Mouse (Mus musculus) heart, embryonic 10.5 days (tissue): ENCODE measurements around the gene Cbr2. TPM values are rescaled to one million over a fixed set of nuclear protein-coding genes. Genes with fewer than 3 reads are reported as not detected.
A peak's percentile ranks its signal among the peaks of the same experiment; 100 is the strongest.
"Not testable (repeated sequence)": the region's sequence is repeated elsewhere in the genome, so short reads cannot be mapped to it uniquely, and the experiment has no call there.

Experiments used
- DNase-seq: peaks from one replicate; pipeline ENCODE4 v3.0.0-alpha.2; 2017; ENCODE audit warnings: low spot score
- H3K27ac ChIP-seq: fragments of 300-500 bp; sonication (generic); 2 replicates; pipeline ENCODE4 v1.5.1; 2016; ENCODE audit warnings: mild to moderate bottlenecking
- H3K27me3 ChIP-seq: fragments of 300-500 bp; sonication (generic); 2 replicates; pipeline ENCODE4 v1.6.1; 2016; ENCODE audit warnings: mild to moderate bottlenecking; ENCODE audit not compliant: poor library complexity, insufficient read depth, severe bottlenecking
- H3K36me3 ChIP-seq: fragments of 300-500 bp; sonication (generic); 2 replicates; pipeline ENCODE4 v1.6.1; 2016; ENCODE audit warnings: mild to moderate bottlenecking, moderate library complexity
- H3K4me1 ChIP-seq: fragments of 300-500 bp; sonication (generic); 2 replicates; pipeline ENCODE4 v1.6.1; 2016; ENCODE audit warnings: mild to moderate bottlenecking
- H3K4me3 ChIP-seq: fragments of 300-500 bp; sonication (generic); 2 replicates; pipeline ENCODE4 v1.5.1; 2016; ENCODE audit warnings: mild to moderate bottlenecking, moderate library complexity
- H3K9me3 ChIP-seq: fragments of 300-500 bp; sonication (generic); 2 replicates; pipeline ENCODE4 v1.6.1; 2016; ENCODE audit warnings: mild to moderate bottlenecking, moderate library complexity
- WGBS: fragments of 180-500 bp; shearing (Covaris S2); methylation state at CpG from one replicate; pipeline ENCODE4 v1.1.7; 2016; 5-methylcytosine and 5-hydroxymethylcytosine counted together
- polyA plus RNA-seq: library from polyadenylated mRNA; unstranded; fragments of >200 nt; fragmentation: Nextera tagmentation; extraction: Ambion mirVana; gene quantifications from 2 replicates; pipeline ENCODE4 v1.2.1, GENCODE M21; 2016

The Cbr2 gene
- polyA plus RNA-seq, result 1.1 and 1.3 TPM in 2 replicates

DNA sequence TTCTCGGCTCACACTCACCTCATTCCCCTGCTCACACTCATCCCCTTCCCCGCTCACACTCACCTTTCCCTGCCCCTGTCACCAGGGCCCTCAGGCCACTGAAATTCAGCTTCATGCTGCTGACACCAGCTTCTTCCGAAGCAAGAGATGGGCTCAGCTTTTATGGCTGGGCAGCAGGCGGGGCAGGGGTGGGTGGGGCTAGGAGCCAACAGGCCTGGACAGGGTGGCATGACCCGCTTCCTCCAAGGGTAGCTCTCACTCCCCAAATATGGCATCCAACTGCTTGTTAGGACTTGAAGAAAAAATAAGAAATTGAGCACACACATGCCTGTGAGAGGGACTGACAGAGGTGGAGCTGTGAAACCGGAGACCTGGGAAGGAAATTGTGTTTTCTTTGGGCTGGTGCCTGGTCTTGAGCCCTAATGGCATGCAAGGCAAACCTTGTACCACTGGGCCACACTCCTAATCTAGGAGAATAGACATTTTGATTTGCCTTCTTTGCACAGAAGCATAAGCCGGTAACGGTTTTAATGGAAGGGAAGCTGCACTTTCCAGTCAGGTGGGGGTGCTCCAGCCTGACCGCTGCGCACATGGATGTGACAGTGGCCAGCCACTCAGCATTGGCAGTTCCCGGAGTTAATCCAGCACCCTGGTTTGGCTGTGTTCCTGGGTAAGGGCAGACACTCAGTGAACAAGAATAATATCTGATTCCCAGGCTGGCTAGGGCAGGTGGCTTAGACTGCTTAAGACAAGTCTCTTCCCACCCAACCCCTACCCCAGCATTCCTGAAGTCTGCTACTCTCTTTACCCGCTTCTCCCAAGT lies at the start of gene Cbr2:
Gene Cbr2, minus strand, starts transcription at position 257 of the 823 bp plus-strand sequence.
- H3K4me3 ChIP-seq, result no peak within 1 kb of the TSS
- WGBS, result 71% methylated on average over 12 of the region's 12 CpGs
- no peak for DNase-seq
- peaks cover 52% of the 10 kb centered on the region for H3K27me3 ChIP-seq
- H3K9me3 ChIP-seq, result no peaks in the 10 kb centered on the region
- H3K36me3 ChIP-seq, result no peaks in the 10 kb centered on the region
- H3K4me1 ChIP-seq, result peaks cover 11% of the 10 kb centered on the region; the same call in 1 of the 2 replicates
- no peak within 1 kb of the TSS for H3K27ac ChIP-seq

DNA sequence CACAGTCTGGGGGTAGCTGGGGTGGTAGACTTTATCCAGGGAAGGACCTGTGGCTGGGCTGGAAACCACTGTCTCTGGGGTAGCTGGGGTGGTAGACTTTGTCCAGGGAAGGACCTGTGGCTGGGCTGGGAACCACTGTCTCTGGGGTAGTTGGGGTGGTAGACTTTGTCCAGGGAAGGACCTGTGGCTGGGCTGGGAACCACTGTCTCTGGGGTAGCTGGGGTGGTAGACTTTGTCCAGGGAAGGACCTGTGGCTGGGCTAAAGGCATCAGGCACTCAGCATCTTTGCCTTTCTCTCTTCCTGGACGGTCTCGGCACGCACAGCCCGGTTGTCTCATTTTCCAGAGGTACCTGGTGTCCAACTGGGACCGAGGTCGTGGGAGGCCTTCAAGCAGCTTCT lies 49.4 kb upstream of the Cbr2 start:
- Histone ChIP-seq H3K36me3 (peaks cover 24% of the 10 kb centered on the region), H3K27me3 (peaks cover 17% of the 10 kb centered on the region), H3K4me1 (peaks cover 25% of the 10 kb centered on the region)
- not testable (repeated sequence) for H3K9me3 ChIP-seq, DNase-seq, H3K27ac ChIP-seq, H3K4me3 ChIP-seq
- WGBS, result 92% methylated on average over 6 of the region's 6 CpGs

DNA sequence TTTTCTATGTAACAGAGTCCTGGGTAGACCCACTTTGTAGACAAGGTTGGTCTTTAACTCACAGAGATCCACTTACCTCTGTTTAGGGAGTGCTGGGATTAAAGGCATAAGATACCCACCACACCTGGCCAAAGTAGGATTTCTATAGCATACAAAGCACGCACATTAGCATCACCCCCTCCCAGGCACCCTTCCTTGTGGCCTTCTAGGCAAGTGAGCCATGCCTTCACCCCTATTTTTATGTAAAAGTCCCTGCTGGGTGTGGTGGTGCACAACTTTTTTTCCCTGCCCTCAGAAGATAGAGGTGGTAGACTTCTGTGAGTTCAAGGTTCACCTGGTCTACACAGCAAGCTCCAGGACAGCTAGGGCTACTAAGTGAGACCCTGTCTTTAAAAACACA lies 48.0 kb upstream of the Cbr2 start:
- H3K9me3 ChIP-seq, result no peaks in the 10 kb centered on the region
- H3K27me3 ChIP-seq, result peaks cover 17% of the 10 kb centered on the region
- H3K27ac ChIP-seq, result no peak overlapping the region
- peaks cover 17% of the 10 kb centered on the region for H3K36me3 ChIP-seq
- no peak for DNase-seq
- H3K4me1 ChIP-seq, result peaks cover 21% of the 10 kb centered on the region
- H3K4me3 ChIP-seq, result no peak overlapping the region
- WGBS, result 76% methylated on average over 1 of the region's 1 CpGs

- Histone ChIP-seq H3K27me3 (peaks cover 4% of the 10 kb centered on the region; the same call in 1 of the 2 replicates), H3K4me1 (0 out of 2 replicates have a peak, but pooled peaks cover 4% of the 10 kb centered on the region), H3K4me3 (no peak overlapping the region), H3K36me3 (peaks cover 15% of the 10 kb centered on the region), H3K27ac (no peak overlapping the region), H3K9me3 (no peaks in the 10 kb centered on the region)
- WGBS, result 31% methylated on average over 6 of the region's 6 CpGs
- DNase-seq, result no peak
Observed at GRCm38 (mm10) chr11:120777123-120777522, 45.2 kb upstream of the Cbr2 start.

DNA sequence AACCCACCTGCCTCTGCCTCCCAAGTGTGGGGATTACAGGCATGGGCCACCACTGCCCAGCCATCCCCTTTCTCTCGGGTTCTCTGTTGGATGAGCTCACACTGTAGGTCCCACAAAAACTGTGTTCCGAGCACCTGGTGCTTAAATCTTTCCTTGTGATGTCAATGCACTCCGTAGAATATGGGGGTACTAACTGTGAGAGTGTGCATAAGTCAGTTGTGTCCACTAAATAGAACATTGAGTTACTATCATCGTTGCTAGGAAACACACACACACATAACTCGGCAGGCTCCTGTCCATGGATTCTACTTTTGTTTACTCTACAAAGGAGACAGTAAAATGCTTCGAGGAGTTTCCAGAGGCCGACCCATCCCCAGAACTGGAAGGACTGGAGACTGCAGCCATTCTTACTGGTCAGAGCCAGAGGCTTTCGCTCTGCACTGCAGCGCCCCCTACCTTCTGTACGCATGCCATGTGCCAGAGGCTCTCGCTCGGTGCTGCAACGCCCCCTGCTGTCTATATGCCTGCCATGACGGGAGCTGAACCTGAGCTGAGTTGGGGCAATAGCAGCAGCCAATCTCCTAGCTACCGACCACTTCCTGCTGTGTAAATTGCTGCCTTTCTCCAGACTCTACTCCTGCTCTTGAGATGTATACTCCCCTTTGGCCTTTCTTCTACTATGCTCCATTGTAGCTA lies 44.0 kb upstream of the Cbr2 start:
- Histone ChIP-seq H3K27me3 (no peaks in the 10 kb centered on the region), H3K4me1 (0 out of 2 replicates have a peak, but pooled peaks cover 4% of the 10 kb centered on the region), H3K36me3 (peaks cover 6% of the 10 kb centered on the region), H3K9me3 (no peaks in the 10 kb centered on the region), H3K27ac (no peak overlapping the region), H3K4me3 (0 out of 2 replicates have a peak overlapping the region, but pooled peaks have one; percentile 18)
- WGBS, result 27% methylated on average over 15 of the region's 15 CpGs
- DNase-seq, result peak; percentile 94

DNA sequence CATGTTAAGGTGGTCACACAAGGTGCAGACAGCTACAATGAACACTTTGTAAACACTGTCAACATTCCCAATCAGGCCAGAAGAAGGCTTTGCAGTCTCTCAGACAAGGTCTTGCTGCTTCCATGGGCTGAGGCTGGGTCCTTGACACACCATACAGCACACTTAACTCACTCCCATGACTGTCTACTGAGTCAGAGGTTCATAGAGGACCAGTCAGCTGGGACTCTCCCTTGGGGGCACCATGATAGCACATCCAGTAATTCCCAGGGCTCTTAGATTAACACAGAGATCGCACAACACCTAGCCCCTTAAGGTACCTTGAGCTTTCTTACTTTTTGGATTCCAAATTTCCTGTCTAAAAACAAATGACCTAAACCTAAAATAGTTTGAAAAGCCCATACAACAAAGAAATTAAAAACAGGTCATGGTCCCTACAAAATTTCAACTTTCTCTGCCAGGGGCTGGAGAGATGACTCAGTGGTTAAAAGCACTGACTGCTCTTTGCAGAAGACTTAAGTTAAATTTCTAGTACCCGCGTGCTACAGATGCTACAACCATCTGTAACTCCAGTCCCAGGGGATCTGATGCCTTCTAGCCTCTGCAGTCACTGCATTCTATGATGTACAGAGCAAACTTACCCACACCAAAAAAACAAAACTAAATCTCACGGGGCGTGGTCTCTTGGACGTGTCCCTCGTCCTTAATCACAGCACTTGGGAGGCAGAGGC lies 41.7 kb upstream of the Cbr2 start:
- WGBS, result 83% methylated on average over 7 of the region's 7 CpGs
- H3K4me1 ChIP-seq, result 0 out of 2 replicates have a peak, but pooled peaks cover 4% of the 10 kb centered on the region
- no peak for DNase-seq

GRCm38 (mm10) chr11:120772749-120773148 lies 40.8 kb upstream of the Cbr2 start:
- Histone ChIP-seq H3K4me3 (no peak overlapping the region), H3K27ac (no peak overlapping the region), H3K36me3 (no peaks in the 10 kb centered on the region), H3K27me3 (peaks cover 6% of the 10 kb centered on the region; the same call in 1 of the 2 replicates), H3K9me3 (no peaks in the 10 kb centered on the region), H3K4me1 (0 out of 2 replicates have a peak, but pooled peaks cover 4% of the 10 kb centered on the region)
- DNase-seq, result no peak
- WGBS, result 68% methylated on average over 3 of the region's 3 CpGs

More for the DNA sequence above, 41.7 kb upstream of the Cbr2 start:
- no peaks in the 10 kb centered on the region for H3K36me3 ChIP-seq
- no peak overlapping the region for H3K4me3 ChIP-seq
- no peaks in the 10 kb centered on the region for H3K9me3 ChIP-seq
- no peaks in the 10 kb centered on the region for H3K27me3 ChIP-seq
- no peak overlapping the region for H3K27ac ChIP-seq

DNA sequence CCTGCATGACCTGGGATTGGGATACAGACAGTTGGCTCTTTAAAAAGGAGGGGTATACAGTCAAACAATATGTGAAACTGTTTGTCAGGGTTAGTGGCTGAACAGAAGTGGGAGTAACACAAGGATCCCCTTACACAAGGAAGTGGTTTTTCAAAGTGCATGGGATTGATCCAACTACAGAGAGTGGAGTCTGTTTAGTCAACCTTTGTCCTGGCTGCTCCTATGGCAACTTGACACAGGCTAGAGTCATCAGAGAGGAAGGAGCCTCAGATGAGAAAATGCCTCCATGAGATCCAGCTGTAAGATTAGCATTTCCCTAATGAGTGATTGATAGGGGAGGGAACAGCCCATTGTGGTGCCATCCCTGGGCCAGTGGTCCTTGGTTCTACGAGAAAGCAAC lies 36.3 kb upstream of the Cbr2 start:
- no peak for DNase-seq
- H3K9me3 ChIP-seq, result no peaks in the 10 kb centered on the region
- no peaks in the 10 kb centered on the region for H3K36me3 ChIP-seq
- H3K4me3 ChIP-seq, result no peak overlapping the region
- H3K27ac ChIP-seq, result no peak overlapping the region
- H3K27me3 ChIP-seq, result peaks cover 28% of the 10 kb centered on the region
- 70% methylated on average over 1 of the region's 1 CpGs for WGBS
- no peaks in the 10 kb centered on the region for H3K4me1 ChIP-seq

DNA sequence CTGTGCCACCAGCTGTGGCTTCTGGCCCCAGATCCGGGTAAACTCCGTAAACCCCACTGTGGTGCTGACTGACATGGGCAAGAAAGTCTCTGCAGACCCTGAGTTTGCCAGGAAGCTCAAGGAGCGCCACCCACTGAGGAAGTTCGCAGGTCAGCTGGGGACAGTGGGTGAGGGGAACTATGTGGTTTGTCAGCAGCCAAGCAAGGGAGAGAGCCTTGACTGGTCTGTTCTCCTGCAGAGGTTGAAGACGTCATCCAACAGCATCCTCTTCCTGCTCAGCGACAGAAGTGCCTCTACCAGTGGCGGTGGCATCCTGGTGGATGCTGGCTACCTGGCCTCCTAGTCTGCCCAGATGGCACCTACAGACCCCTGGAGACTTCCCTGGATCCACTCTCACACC lies 35.1 kb upstream of the Cbr2 start:
- 59% methylated on average over 4 of the region's 7 CpGs for WGBS

DNA sequence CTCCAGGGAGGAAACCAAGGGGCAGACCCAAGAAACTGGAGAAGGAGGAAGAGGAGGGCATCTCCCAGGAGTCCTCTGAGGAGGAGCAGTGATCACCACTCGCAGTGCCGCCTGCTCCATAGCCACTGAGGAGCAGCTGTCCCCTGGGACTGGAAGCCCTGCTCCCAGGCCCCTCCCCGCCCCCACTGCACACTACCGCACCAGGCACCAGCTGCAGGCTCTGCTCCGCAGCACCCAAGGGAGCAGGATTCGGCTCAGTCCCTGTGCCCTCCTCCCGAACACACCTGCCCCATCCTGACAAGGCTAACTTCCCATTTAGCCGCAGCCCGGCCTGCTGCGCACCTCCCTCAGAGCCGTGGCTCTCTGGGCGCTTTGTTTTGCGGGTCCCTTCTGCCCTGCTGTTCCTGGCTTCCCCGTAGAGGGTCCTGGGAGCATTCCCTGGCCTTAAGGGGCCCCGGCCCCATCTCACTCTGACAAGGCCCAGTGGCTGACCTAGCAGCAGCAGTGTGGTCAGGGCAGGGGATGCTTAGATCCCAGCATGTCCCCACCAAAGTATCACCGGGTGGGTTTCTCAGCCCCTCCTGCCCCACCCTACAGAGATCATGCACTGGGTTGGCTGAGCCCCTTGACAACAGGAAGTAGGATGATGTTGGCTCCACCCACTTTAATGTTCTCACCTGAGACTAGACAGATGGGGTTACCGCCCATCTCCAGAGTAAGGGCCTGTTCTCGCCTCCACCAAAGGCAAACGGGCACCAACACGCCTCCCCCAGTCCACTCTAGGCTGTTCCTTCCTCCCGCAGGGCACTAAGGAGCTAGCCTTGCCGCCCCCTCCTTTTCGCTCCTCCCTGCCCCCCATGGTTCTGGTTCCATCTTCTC lies 31.4 kb upstream of the Cbr2 start:
- DNase-seq, H3K9me3 ChIP-seq, H3K4me1 ChIP-seq, H3K36me3 ChIP-seq, H3K27ac ChIP-seq: not testable (repeated sequence)
- 3% methylated on average over 5 of the region's 23 CpGs for WGBS
- Histone ChIP-seq H3K27me3 (peaks cover 41% of the 10 kb centered on the region), H3K4me3 (peak overlapping the region; percentile 36)

More for the DNA sequence above, 35.1 kb upstream of the Cbr2 start:
- not testable (repeated sequence) for H3K4me1 ChIP-seq, H3K27ac ChIP-seq, H3K4me3 ChIP-seq, H3K9me3 ChIP-seq, DNase-seq, H3K36me3 ChIP-seq
- peaks cover 34% of the 10 kb centered on the region for H3K27me3 ChIP-seq

DNA sequence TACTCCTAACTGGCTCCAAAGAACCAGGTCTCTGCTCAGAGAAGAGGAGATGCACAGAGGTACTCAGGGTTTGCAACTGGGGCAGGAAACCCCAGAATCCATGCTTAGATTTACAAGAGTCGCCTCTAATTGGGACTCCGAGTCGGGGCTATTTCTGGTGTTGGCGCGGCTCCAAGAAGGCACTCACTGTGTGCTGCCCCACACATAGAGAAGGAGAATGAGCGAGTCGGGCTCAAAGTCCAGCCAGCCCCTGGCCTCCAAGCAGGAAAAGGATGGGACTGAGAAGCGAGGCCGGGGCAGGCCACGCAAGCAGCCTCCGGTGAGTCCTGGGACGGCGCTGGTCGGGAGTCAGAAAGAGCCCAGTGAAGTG lies 30.7 kb upstream of the Cbr2 start, which contains the start of gene Hmga1b:
Gene Hmga1b, plus strand, starts transcription at position 123 of the 370 bp plus-strand sequence.
- peaks cover 13% of the 10 kb centered on the region for H3K9me3 ChIP-seq
- peak within 1 kb of the TSS; percentile 44; the same call in 1 of the 2 replicates for H3K27ac ChIP-seq
- WGBS, result 12% methylated on average over 14 of the region's 14 CpGs
- H3K36me3 ChIP-seq, DNase-seq, H3K4me1 ChIP-seq: not testable (repeated sequence)
- H3K4me3 ChIP-seq, result peak within 1 kb of the TSS; percentile 36
- H3K27me3 ChIP-seq, result peaks cover 38% of the 10 kb centered on the region
